Mouse (Mus musculus): ENCODE data around the gene Mark4. TPM values are rescaled to one million over a fixed set of nuclear protein-coding genes. Genes with fewer than 3 reads are reported as not detected.

The Mark4 gene
- polyA plus RNA-seq, 1 experiment from 2014 or later: 0.99 TPM

DNA sequence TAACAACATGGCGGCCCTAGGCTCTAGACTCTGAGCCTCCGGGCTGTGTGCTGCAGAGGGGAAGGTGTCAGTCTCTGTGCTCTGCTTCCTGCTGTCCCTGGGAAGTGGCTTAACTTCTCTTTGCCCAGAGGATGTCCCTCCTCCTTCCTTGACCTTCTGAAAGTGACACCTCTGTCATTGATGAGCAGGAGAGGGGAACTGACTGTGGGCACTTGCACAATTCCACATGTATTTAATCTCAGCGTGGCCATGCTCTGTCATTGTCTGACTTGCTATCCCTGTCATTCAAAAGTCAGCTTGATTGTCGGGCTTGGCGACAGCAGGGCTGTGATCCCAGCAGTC lies 37.6 kb upstream of the Mark4 start:
- no peaks in the 10 kb centered on the region for H3K36me3 ChIP-seq (ENCODE audit: control insufficient read depth, insufficient read depth)
- H3K4me3 ChIP-seq (ENCODE audit: low read depth, low read length): no peak overlapping the region
- H3K4me2 ChIP-seq (ENCODE audit: low read depth, low read length): no peak overlapping the region
- 50% methylated on average over 5 of the region's 5 CpGs for WGBS (ENCODE audit: insufficient replicate concordance)
- no peaks in the 10 kb centered on the region for H3K9me3 ChIP-seq (replicated peaks; ENCODE audit: control insufficient read depth, low read length)
- no peaks in the 10 kb centered on the region; the same call in none of the 2 replicates for H3K4me1 ChIP-seq (ENCODE audit: control insufficient read depth, low read depth, low read length)
- no peak overlapping the region for H3K27ac ChIP-seq (ENCODE audit: low read length)
- no peak overlapping the region for H3K9ac ChIP-seq (ENCODE audit: low read depth, low read length)
- H3K27me3 ChIP-seq (ENCODE audit: control insufficient read depth, insufficient read depth, low read depth, low read length): peaks cover 7% of the 10 kb centered on the region
- no peak for ATAC-seq (ENCODE audit: low read depth)

- no peak overlapping the region for H3K27ac ChIP-seq (ENCODE audit: low read length)
- WGBS (ENCODE audit: insufficient replicate concordance): 52% methylated on average over 20 of the region's 20 CpGs
- H3K4me2 ChIP-seq (ENCODE audit: low read depth, low read length): no peak overlapping the region
- ATAC-seq (ENCODE audit: low read depth): peak; percentile 22; the same call in 1 of the 2 replicates
- H3K4me3 ChIP-seq (ENCODE audit: low read depth, low read length): no peak overlapping the region
- H3K9ac ChIP-seq (ENCODE audit: low read depth, low read length): no peak overlapping the region
- H3K9me3 ChIP-seq (replicated peaks; ENCODE audit: control insufficient read depth, low read length): no peaks in the 10 kb centered on the region
- H3K27me3 ChIP-seq (ENCODE audit: control insufficient read depth, insufficient read depth, low read depth, low read length): peaks cover 7% of the 10 kb centered on the region
- H3K36me3 ChIP-seq (ENCODE audit: control insufficient read depth, insufficient read depth): no peaks in the 10 kb centered on the region
- H3K4me1 ChIP-seq (ENCODE audit: control insufficient read depth, low read depth, low read length): no peaks in the 10 kb centered on the region; the same call in none of the 2 replicates
Measured at GRCm38 (mm10) chr7:19495521-19496213, 37.0 kb upstream of the Mark4 start.

DNA sequence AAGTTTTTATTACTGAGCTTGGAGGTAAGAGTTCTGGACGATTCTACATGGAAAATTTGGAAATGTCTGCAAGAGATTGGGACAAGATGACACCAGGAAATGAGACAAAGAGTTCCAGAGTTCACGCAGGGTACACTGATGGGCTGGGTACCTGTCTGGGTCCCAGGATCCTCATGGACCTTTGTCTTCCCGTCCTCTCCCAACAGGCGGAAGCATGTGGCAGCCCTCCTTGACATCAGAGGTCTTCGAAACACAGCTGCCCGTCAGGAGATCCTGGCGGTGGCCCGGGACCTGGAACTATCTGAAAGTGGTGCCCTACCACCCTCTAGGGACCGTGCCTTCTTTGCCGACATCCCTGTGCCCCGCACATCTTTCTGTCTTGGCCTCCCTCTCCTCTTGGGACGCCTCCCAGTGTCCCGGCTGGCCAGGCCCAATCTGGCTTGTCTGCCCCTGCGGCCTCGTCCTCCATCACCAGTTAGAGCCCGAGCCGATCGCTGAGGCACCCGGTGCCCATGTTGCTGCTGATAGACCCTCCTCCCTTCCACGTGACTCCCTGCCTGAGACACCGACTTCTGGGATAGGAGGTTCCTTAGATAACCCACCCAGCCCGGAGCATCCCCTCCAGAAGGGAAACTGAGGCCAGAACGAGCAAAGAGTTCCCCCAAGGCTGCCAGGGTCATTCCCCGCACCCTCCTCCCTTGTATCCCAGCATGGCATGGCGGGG lies 36.3 kb upstream of the Mark4 start:
- ATAC-seq (ENCODE audit: low read depth): no peak
- Histone ChIP-seq H3K4me1 (ENCODE audit: control insufficient read depth, low read depth, low read length) (no peaks in the 10 kb centered on the region; the same call in none of the 2 replicates), H3K4me2 (ENCODE audit: low read depth, low read length) (no peak overlapping the region), H3K36me3 (ENCODE audit: control insufficient read depth, insufficient read depth) (no peaks in the 10 kb centered on the region), H3K9ac (ENCODE audit: low read depth, low read length) (no peak overlapping the region), H3K4me3 (ENCODE audit: low read depth, low read length) (no peak overlapping the region), H3K27ac (ENCODE audit: low read length) (no peak overlapping the region), H3K9me3 (replicated peaks; ENCODE audit: control insufficient read depth, low read length) (no peaks in the 10 kb centered on the region), H3K27me3 (ENCODE audit: control insufficient read depth, insufficient read depth, low read depth, low read length) (peaks cover 8% of the 10 kb centered on the region)
- WGBS (ENCODE audit: insufficient replicate concordance): 76% methylated on average over 25 of the region's 25 CpGs

GRCm38 (mm10) chr7:19491731-19492130 lies 33.1 kb upstream of the Mark4 start:
- Histone ChIP-seq H3K4me1 (ENCODE audit: control insufficient read depth, low read depth, low read length) (no peaks in the 10 kb centered on the region; the same call in none of the 2 replicates), H3K9ac (ENCODE audit: low read depth, low read length) (no peak overlapping the region), H3K4me2 (ENCODE audit: low read depth, low read length) (peak overlapping the region; percentile 24; the same call in 1 of the 2 replicates), H3K27me3 (ENCODE audit: control insufficient read depth, insufficient read depth, low read depth, low read length) (peaks cover 15% of the 10 kb centered on the region), H3K36me3 (ENCODE audit: control insufficient read depth, insufficient read depth) (no peaks in the 10 kb centered on the region), H3K9me3 (replicated peaks; ENCODE audit: control insufficient read depth, low read length) (no peaks in the 10 kb centered on the region), H3K4me3 (ENCODE audit: low read depth, low read length) (no peak overlapping the region), H3K27ac (ENCODE audit: low read length) (no peak overlapping the region)
- 13% methylated on average over 26 of the region's 26 CpGs for WGBS (ENCODE audit: insufficient replicate concordance)
- ATAC-seq (ENCODE audit: low read depth): 0 out of 2 replicates have a peak, but pooled peaks have one; percentile 20

GRCm38 (mm10) chr7:19489525-19489924 lies 30.9 kb upstream of the Mark4 start:
- no peaks in the 10 kb centered on the region for H3K9me3 ChIP-seq (replicated peaks; ENCODE audit: control insufficient read depth, low read length)
- no peaks in the 10 kb centered on the region for H3K36me3 ChIP-seq (ENCODE audit: control insufficient read depth, insufficient read depth)
- no peak for ATAC-seq (ENCODE audit: low read depth)
- no peak overlapping the region for H3K9ac ChIP-seq (ENCODE audit: low read depth, low read length)
- 74% methylated on average over 27 of the region's 31 CpGs for WGBS (ENCODE audit: insufficient replicate concordance)
- no peaks in the 10 kb centered on the region; the same call in none of the 2 replicates for H3K4me1 ChIP-seq (ENCODE audit: control insufficient read depth, low read depth, low read length)
- H3K4me2 ChIP-seq (ENCODE audit: low read depth, low read length): no peak overlapping the region
- H3K27ac ChIP-seq (ENCODE audit: low read length): no peak overlapping the region
- H3K4me3 ChIP-seq (ENCODE audit: low read depth, low read length): no peak overlapping the region
- H3K27me3 ChIP-seq (ENCODE audit: control insufficient read depth, insufficient read depth, low read depth, low read length): peaks cover 15% of the 10 kb centered on the region

DNA sequence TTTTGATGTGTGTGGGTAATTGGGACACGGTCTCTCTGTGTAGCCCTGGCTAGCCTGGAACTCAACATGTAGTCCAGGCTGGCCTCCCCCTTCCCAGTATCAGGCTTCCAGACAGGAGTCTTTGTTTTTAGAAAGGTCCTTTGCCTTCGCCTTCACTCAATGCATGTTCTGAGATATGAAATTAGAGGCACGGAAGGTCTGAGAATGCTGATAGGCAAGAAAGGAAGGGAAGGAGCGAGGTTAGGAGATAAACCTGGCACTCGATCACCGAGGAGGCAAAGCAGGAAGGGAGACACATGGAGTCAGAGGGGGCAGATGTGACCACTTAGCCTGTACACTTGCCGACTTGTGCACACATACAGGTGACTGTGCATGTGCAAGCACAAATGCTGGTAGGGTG lies 27.9 kb upstream of the Mark4 start:
- Histone ChIP-seq H3K9me3 (replicated peaks; ENCODE audit: control insufficient read depth, low read length) (no peaks in the 10 kb centered on the region), H3K27me3 (ENCODE audit: control insufficient read depth, insufficient read depth, low read depth, low read length) (peaks cover 12% of the 10 kb centered on the region), H3K4me2 (ENCODE audit: low read depth, low read length) (no peak overlapping the region), H3K36me3 (ENCODE audit: control insufficient read depth, insufficient read depth) (no peaks in the 10 kb centered on the region), H3K4me1 (ENCODE audit: control insufficient read depth, low read depth, low read length) (no peaks in the 10 kb centered on the region; the same call in 1 of the 2 replicates), H3K9ac (ENCODE audit: low read depth, low read length) (no peak overlapping the region), H3K27ac (ENCODE audit: low read length) (no peak overlapping the region), H3K4me3 (ENCODE audit: low read depth, low read length) (no peak overlapping the region)
- WGBS (ENCODE audit: insufficient replicate concordance): 35% methylated on average over 7 of the region's 7 CpGs
- no peak for ATAC-seq (ENCODE audit: low read depth)

DNA sequence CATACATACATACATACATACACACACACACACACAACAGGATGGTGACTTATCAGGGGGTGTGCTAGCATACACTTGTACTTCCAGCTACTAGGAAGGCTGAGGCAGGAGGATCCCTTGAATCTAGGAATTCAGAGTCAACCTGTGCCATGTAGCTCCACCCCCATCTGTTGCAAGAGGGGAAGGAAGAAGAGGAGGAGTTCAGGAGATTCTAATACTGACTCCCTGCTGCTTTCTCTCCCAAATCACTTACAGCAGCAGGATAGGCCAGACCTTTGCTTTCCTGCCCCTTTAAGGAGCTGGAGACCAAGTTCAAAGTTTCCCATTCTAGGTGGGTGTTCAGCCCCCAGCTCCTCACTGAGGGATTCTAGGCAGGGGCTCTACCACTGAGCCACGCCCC lies 26.9 kb upstream of the Mark4 start:
- H3K9ac ChIP-seq (ENCODE audit: low read depth, low read length): no peak overlapping the region
- H3K27ac ChIP-seq (ENCODE audit: low read length): no peak overlapping the region
- H3K4me1 ChIP-seq (ENCODE audit: control insufficient read depth, low read depth, low read length): no peaks in the 10 kb centered on the region
- H3K36me3 ChIP-seq (ENCODE audit: control insufficient read depth, insufficient read depth): no peaks in the 10 kb centered on the region
- ATAC-seq (ENCODE audit: low read depth): no peak
- H3K9me3 ChIP-seq (replicated peaks; ENCODE audit: control insufficient read depth, low read length): no peaks in the 10 kb centered on the region
- no peak overlapping the region for H3K4me2 ChIP-seq (ENCODE audit: low read depth, low read length)
- peaks cover 8% of the 10 kb centered on the region for H3K27me3 ChIP-seq (ENCODE audit: control insufficient read depth, insufficient read depth, low read depth, low read length)
- H3K4me3 ChIP-seq (ENCODE audit: low read depth, low read length): no peak overlapping the region
- 56% methylated on average over 1 of the region's 1 CpGs for WGBS (ENCODE audit: insufficient replicate concordance)

- Histone ChIP-seq H3K9ac (ENCODE audit: low read depth, low read length) (no peak overlapping the region), H3K4me1 (ENCODE audit: control insufficient read depth, low read depth, low read length) (no peaks in the 10 kb centered on the region), H3K4me2 (ENCODE audit: low read depth, low read length) (no peak overlapping the region), H3K36me3 (ENCODE audit: control insufficient read depth, insufficient read depth) (no peaks in the 10 kb centered on the region), H3K9me3 (replicated peaks; ENCODE audit: control insufficient read depth, low read length) (no peaks in the 10 kb centered on the region), H3K27me3 (ENCODE audit: control insufficient read depth, insufficient read depth, low read depth, low read length) (no peaks in the 10 kb centered on the region), H3K4me3 (ENCODE audit: low read depth, low read length) (no peak overlapping the region), H3K27ac (ENCODE audit: low read length) (no peak overlapping the region)
- ATAC-seq (ENCODE audit: low read depth): no peak
- 75% methylated on average over 8 of the region's 8 CpGs for WGBS (ENCODE audit: insufficient replicate concordance)
Measured at GRCm38 (mm10) chr7:19483281-19483680, 24.7 kb upstream of the Mark4 start.

All from liver, embryonic 16.5 days (tissue).